Mouse (Mus musculus): Measurements from ENCODE around the gene Prss44.

GRCm38 (mm10) chr9:110821436-110821835 is 7.6 kb downstream of the Prss44 start:
- TF ChIP-seq CTCF (IDR thresholded peaks at IDR 0.05; ENCODE audit: low read depth) (no peak), EP300 (IDR thresholded peaks at IDR 0.05; ENCODE audit: low read depth) (no peak)

Data from heart, postnatal 0 days (tissue).